Mouse (Mus musculus): ENCODE data around the gene Ywhag. TPM values are rescaled to one million over a fixed set of nuclear protein-coding genes. Genes with fewer than 3 reads are reported as not detected.

Gene Ywhag
- polyA plus RNA-seq, 1 experiment from 2014 or later, result 193 TPM

GRCm38 (mm10) chr5:135952830-135953229, 18.4 kb upstream of the Ywhag start:
- Histone ChIP-seq H3K4me3 (ENCODE audit: low read length) (no peak overlapping the region), H3K27me3 (ENCODE audit: insufficient read depth, low read length) (no peaks in the 10 kb centered on the region), H3K36me3 (ENCODE audit: insufficient read depth, low read length) (no peaks in the 10 kb centered on the region), H3K27ac (ENCODE audit: low read length) (no peak overlapping the region), H3K4me1 (ENCODE audit: insufficient read depth, low read length) (peaks cover 5% of the 10 kb centered on the region; the same call in 1 of the 2 replicates), H3K4me2 (replicated peaks; ENCODE audit: low read depth, low read length) (no peak overlapping the region), H3K9me3 (ENCODE audit: low read length) (no peaks in the 10 kb centered on the region), H3K9ac (replicated peaks; ENCODE audit: low read length) (no peak overlapping the region)
- WGBS, result 85% methylated on average over 2 of the region's 2 CpGs
- no peak for ATAC-seq (ENCODE audit: low FRiP score, low TSS enrichment)

- ATAC-seq (ENCODE audit: low FRiP score, low TSS enrichment), result no peak
- H3K4me2 ChIP-seq (replicated peaks; ENCODE audit: low read depth, low read length), result no peak overlapping the region
- no peak overlapping the region for H3K27ac ChIP-seq (ENCODE audit: low read length)
- H3K27me3 ChIP-seq (ENCODE audit: insufficient read depth, low read length), result no peaks in the 10 kb centered on the region
- WGBS, result 94% methylated on average over 2 of the region's 2 CpGs
- no peaks in the 10 kb centered on the region for H3K4me1 ChIP-seq (ENCODE audit: insufficient read depth, low read length)
- no peak overlapping the region for H3K4me3 ChIP-seq (ENCODE audit: low read length)
- no peaks in the 10 kb centered on the region for H3K9me3 ChIP-seq (ENCODE audit: low read length)
- no peaks in the 10 kb centered on the region for H3K36me3 ChIP-seq (ENCODE audit: insufficient read depth, low read length)
- H3K9ac ChIP-seq (replicated peaks; ENCODE audit: low read length), result no peak overlapping the region
Observed at GRCm38 (mm10) chr5:135951660-135952059, 17.2 kb upstream of the Ywhag start.

GRCm38 (mm10) chr5:135950710-135951412, 16.4 kb upstream of the Ywhag start:
- Histone ChIP-seq H3K27me3 (ENCODE audit: insufficient read depth, low read length) (no peaks in the 10 kb centered on the region), H3K36me3 (ENCODE audit: insufficient read depth, low read length) (no peaks in the 10 kb centered on the region), H3K4me3 (ENCODE audit: low read length) (no peak overlapping the region), H3K27ac (ENCODE audit: low read length) (no peak overlapping the region), H3K4me1 (ENCODE audit: insufficient read depth, low read length) (0 out of 2 replicates have a peak, but pooled peaks cover 4% of the 10 kb centered on the region), H3K9me3 (ENCODE audit: low read length) (no peaks in the 10 kb centered on the region), H3K4me2 (replicated peaks; ENCODE audit: low read depth, low read length) (no peak overlapping the region), H3K9ac (replicated peaks; ENCODE audit: low read length) (no peak overlapping the region)
- 75% methylated on average over 11 of the region's 11 CpGs for WGBS
- no peak for ATAC-seq (ENCODE audit: low FRiP score, low TSS enrichment)

- Histone ChIP-seq H3K9me3 (ENCODE audit: low read length) (no peaks in the 10 kb centered on the region), H3K4me1 (ENCODE audit: insufficient read depth, low read length) (0 out of 2 replicates have a peak, but pooled peaks cover 5% of the 10 kb centered on the region), H3K36me3 (ENCODE audit: insufficient read depth, low read length) (no peaks in the 10 kb centered on the region), H3K4me2 (replicated peaks; ENCODE audit: low read depth, low read length) (no peak overlapping the region), H3K4me3 (ENCODE audit: low read length) (no peak overlapping the region), H3K9ac (replicated peaks; ENCODE audit: low read length) (no peak overlapping the region), H3K27ac (ENCODE audit: low read length) (no peak overlapping the region), H3K27me3 (ENCODE audit: insufficient read depth, low read length) (no peaks in the 10 kb centered on the region)
- WGBS, result 77% methylated on average over 5 of the region's 5 CpGs
- ATAC-seq (ENCODE audit: low FRiP score, low TSS enrichment), result no peak
Observed at GRCm38 (mm10) chr5:135946621-135947020, 12.2 kb upstream of the Ywhag start.

GRCm38 (mm10) chr5:135945916-135946408, 11.5 kb upstream of the Ywhag start:
- Histone ChIP-seq H3K9me3 (ENCODE audit: low read length) (no peaks in the 10 kb centered on the region), H3K27me3 (ENCODE audit: insufficient read depth, low read length) (no peaks in the 10 kb centered on the region), H3K4me2 (replicated peaks; ENCODE audit: low read depth, low read length) (no peak overlapping the region), H3K4me3 (ENCODE audit: low read length) (no peak overlapping the region), H3K36me3 (ENCODE audit: insufficient read depth, low read length) (no peaks in the 10 kb centered on the region), H3K4me1 (ENCODE audit: insufficient read depth, low read length) (0 out of 2 replicates have a peak, but pooled peaks cover 5% of the 10 kb centered on the region), H3K27ac (ENCODE audit: low read length) (no peak overlapping the region), H3K9ac (replicated peaks; ENCODE audit: low read length) (no peak overlapping the region)
- ATAC-seq (ENCODE audit: low FRiP score, low TSS enrichment), result no peak
- 59% methylated on average over 10 of the region's 10 CpGs for WGBS

GRCm38 (mm10) chr5:135942710-135943109, 8.3 kb upstream of the Ywhag start:
- Histone ChIP-seq H3K36me3 (ENCODE audit: insufficient read depth, low read length) (no peaks in the 10 kb centered on the region), H3K27ac (ENCODE audit: low read length) (no peak overlapping the region), H3K27me3 (ENCODE audit: insufficient read depth, low read length) (no peaks in the 10 kb centered on the region), H3K9me3 (ENCODE audit: low read length) (no peaks in the 10 kb centered on the region), H3K9ac (replicated peaks; ENCODE audit: low read length) (no peak overlapping the region), H3K4me2 (replicated peaks; ENCODE audit: low read depth, low read length) (no peak overlapping the region), H3K4me3 (ENCODE audit: low read length) (no peak overlapping the region), H3K4me1 (ENCODE audit: insufficient read depth, low read length) (0 out of 2 replicates have a peak, but pooled peaks cover 5% of the 10 kb centered on the region)
- ATAC-seq (ENCODE audit: low FRiP score, low TSS enrichment), result no peak
- 74% methylated on average over 6 of the region's 6 CpGs for WGBS

GRCm38 (mm10) chr5:135940587-135940986, 6.2 kb upstream of the Ywhag start:
- Histone ChIP-seq H3K27ac (ENCODE audit: low read length) (no peak overlapping the region), H3K9me3 (ENCODE audit: low read length) (no peaks in the 10 kb centered on the region), H3K36me3 (ENCODE audit: insufficient read depth, low read length) (no peaks in the 10 kb centered on the region), H3K4me2 (replicated peaks; ENCODE audit: low read depth, low read length) (no peak overlapping the region), H3K4me3 (ENCODE audit: low read length) (no peak overlapping the region), H3K4me1 (ENCODE audit: insufficient read depth, low read length) (no peaks in the 10 kb centered on the region), H3K27me3 (ENCODE audit: insufficient read depth, low read length) (no peaks in the 10 kb centered on the region), H3K9ac (replicated peaks; ENCODE audit: low read length) (no peak overlapping the region)
- ATAC-seq (ENCODE audit: low FRiP score, low TSS enrichment), result peak; percentile 31; the same call in 1 of the 2 replicates
- WGBS, result 32% methylated on average over 5 of the region's 5 CpGs

- Histone ChIP-seq H3K9me3 (ENCODE audit: low read length) (no peaks in the 10 kb centered on the region), H3K9ac (replicated peaks; ENCODE audit: low read length) (no peak overlapping the region), H3K36me3 (ENCODE audit: insufficient read depth, low read length) (peaks cover 13% of the 10 kb centered on the region), H3K4me3 (ENCODE audit: low read length) (no peak overlapping the region), H3K27me3 (ENCODE audit: insufficient read depth, low read length) (no peaks in the 10 kb centered on the region), H3K4me1 (ENCODE audit: insufficient read depth, low read length) (peaks cover 13% of the 10 kb centered on the region), H3K27ac (ENCODE audit: low read length) (peak overlapping the region; percentile 92), H3K4me2 (replicated peaks; ENCODE audit: low read depth, low read length) (no peak overlapping the region)
- 84% methylated on average over 6 of the region's 6 CpGs for WGBS
- ATAC-seq (ENCODE audit: low FRiP score, low TSS enrichment), result no peak
Observed at GRCm38 (mm10) chr5:135935641-135936190, 1.3 kb upstream of the Ywhag start.

GRCm38 (mm10) chr5:135935176-135935523, 734 bp upstream of the Ywhag start:
- H3K36me3 ChIP-seq (ENCODE audit: insufficient read depth, low read length), result peaks cover 18% of the 10 kb centered on the region
- peak overlapping the region; percentile 43; the same call in 1 of the 2 replicates for H3K9ac ChIP-seq (replicated peaks; ENCODE audit: low read length)
- H3K9me3 ChIP-seq (ENCODE audit: low read length), result no peaks in the 10 kb centered on the region
- peak overlapping the region; percentile 50 for H3K4me2 ChIP-seq (replicated peaks; ENCODE audit: low read depth, low read length)
- peak overlapping the region; percentile 92 for H3K27ac ChIP-seq (ENCODE audit: low read length)
- no peaks in the 10 kb centered on the region for H3K27me3 ChIP-seq (ENCODE audit: insufficient read depth, low read length)
- WGBS, result 53% methylated on average over 7 of the region's 7 CpGs
- peaks cover 13% of the 10 kb centered on the region for H3K4me1 ChIP-seq (ENCODE audit: insufficient read depth, low read length)
- H3K4me3 ChIP-seq (ENCODE audit: low read length), result peak overlapping the region; percentile 94
- peak; percentile 25 for ATAC-seq (ENCODE audit: low FRiP score, low TSS enrichment)

GRCm38 (mm10) chr5:135933900-135934441, 445 bp downstream of the Ywhag start:
- Histone ChIP-seq H3K9me3 (ENCODE audit: low read length) (no peaks in the 10 kb centered on the region), H3K4me3 (ENCODE audit: low read length) (peak overlapping the region; percentile 94), H3K27me3 (ENCODE audit: insufficient read depth, low read length) (no peaks in the 10 kb centered on the region), H3K4me1 (ENCODE audit: insufficient read depth, low read length) (peaks cover 13% of the 10 kb centered on the region), H3K4me2 (replicated peaks; ENCODE audit: low read depth, low read length) (peak overlapping the region; percentile 73), H3K27ac (ENCODE audit: low read length) (peak overlapping the region; percentile 92), H3K36me3 (ENCODE audit: insufficient read depth, low read length) (peaks cover 29% of the 10 kb centered on the region), H3K9ac (replicated peaks; ENCODE audit: low read length) (peak overlapping the region; percentile 92)
- under 1% methylated on average over 34 of the region's 35 CpGs for WGBS
- peak; percentile 75 for ATAC-seq (ENCODE audit: low FRiP score, low TSS enrichment)
